Mouse (Mus musculus) WW6 (cell line): ENCODE measurements around the gene Bad.

ENCODE experiments used
- DNase-seq: peaks from one replicate; pipeline ENCODE4 v3.0.0-alpha.2; 2013; ENCODE audit warnings: low read depth, low spot score

The Bad gene

DNA sequence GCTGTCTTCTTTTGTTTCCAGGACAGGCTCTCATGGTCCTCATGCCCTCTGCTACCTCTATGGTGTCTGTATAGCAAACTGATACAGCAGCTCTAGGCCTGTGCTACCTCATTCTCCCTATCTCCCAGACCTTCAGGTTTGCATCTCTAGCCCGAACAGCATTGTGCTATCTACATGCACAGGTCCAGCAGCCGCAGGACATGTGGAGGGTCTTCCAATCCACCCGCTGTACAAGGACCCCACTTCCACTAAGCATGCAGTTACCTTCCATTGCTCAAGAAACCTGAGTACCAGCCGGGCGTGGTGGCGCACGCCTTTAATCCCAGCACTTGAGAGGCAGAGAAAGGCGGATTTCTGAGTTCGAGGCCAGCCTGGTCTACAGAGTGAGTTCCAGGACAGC lies 27.1 kb upstream of the Bad start:
- DNase-seq = no peak

DNA sequence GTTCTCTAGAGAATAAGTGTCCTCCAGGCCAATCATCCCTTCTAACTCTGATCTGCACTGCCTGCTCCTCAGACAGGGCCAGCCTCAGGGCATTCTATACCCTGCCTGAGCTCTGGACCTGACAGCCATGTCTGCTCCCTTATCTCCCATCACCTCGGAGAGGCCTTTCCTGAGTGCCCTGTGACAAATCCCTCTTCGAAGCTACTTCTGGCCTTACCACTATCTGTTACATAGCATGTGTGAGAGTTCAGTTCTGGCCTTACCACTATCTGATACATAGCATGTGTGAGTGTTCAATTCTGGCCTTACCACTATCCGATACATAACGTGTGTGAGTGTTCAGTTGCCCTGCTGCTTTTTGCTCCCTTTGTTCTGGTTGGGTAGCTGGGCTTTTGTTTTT lies 26.4 kb upstream of the Bad start:
- no peak for DNase-seq

DNA sequence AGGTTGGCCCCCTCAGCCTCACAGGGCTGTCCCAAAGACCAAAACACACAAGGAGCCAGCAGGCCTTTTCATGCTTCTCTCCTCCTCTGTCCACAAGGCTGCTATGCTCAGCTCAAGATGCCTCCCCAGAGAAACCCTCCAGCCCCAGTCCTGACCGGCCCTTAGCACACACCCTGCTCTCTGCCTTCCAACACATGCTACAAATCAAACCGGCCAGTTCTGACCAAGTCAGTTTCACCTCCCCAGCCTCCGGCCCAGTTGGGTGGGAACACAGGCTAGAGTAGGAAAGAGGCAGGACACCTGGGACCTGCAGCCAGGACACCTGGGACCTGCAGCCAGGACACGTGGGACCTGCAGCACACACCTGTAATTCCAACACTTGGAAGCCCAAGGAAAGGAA lies 25.2 kb upstream of the Bad start:
- no peak for DNase-seq

DNA sequence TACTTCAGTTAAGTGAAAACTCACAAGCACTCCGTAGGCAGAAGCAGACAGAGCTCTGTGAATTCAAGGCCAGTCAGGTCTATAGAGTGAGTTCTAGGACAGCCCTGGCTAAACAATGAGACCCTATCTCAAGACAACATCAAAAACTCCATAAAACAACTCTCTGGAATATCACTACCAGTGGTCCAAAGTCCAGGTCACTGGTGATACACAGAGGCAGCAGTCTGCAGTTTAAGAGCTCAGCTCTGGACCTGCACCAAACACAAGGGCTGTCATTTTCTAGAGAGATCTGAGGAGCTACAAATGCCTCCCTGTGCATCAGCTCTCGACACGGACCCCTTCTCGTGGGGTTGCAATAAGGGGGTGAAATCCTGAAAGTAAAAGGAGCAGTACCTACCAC lies 23.3 kb upstream of the Bad start:
- DNase-seq = no peak

DNA sequence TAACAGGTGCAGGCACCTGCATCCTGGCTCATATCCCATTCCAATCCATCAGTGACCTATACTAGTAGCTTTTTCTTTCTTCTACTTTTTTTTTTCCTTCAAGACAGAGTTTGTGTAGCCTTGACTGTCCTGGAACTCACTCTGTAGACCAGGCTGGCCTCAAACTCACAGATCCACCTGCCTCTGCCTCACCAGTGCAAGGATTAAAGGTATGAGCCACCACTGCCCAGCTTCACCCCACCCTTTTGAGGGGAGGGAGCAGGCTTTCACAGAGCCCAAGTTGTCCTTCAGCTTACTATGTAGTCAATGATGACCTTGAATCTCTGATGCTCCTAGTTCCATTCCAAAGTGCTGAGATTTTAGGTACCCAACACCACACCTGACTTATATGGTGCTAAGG lies 22.2 kb upstream of the Bad start:
- no peak for DNase-seq

DNA sequence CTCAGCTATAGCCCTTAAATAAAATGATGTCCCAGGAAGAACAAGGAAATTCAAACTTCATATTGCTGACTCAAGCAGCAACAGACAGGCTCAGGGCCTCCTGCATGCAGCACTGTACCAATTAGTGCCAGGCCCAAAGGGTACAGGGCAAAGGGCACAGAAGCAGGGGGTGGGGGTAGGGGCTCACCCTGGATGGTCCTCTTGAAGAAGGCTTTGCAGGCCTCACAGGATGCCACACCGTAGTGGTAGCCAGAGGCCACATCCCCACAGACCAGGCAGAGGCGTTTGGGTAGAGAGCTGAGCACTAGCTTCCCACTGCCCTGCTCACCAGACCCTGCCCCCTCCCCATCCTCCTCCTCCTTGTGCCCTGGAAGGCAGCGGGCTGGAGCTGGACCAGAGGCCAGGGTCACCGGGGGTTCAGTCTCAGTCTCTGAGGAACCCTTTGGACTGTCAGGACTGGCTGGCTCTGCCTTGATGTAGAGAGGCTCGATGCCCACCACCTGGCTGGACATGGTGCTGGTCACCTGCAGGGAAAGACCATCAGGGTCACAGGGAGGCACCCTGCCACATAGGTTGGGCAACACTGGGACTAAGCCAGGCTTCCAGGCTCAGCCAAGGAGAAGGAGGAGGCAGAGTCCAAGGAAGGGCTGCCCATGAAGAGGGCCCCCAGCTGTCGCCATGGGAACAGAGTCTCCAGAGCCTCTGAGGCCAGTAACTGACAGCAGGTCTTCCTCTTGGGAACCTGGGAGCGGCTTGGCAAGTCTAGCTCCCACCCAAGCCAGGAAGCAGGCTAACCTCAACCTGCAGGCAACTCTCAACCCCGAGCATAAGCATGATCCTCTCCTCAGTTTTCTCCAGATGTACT lies 21.6 kb upstream of the Bad start:
- DNase-seq = no peak

DNA sequence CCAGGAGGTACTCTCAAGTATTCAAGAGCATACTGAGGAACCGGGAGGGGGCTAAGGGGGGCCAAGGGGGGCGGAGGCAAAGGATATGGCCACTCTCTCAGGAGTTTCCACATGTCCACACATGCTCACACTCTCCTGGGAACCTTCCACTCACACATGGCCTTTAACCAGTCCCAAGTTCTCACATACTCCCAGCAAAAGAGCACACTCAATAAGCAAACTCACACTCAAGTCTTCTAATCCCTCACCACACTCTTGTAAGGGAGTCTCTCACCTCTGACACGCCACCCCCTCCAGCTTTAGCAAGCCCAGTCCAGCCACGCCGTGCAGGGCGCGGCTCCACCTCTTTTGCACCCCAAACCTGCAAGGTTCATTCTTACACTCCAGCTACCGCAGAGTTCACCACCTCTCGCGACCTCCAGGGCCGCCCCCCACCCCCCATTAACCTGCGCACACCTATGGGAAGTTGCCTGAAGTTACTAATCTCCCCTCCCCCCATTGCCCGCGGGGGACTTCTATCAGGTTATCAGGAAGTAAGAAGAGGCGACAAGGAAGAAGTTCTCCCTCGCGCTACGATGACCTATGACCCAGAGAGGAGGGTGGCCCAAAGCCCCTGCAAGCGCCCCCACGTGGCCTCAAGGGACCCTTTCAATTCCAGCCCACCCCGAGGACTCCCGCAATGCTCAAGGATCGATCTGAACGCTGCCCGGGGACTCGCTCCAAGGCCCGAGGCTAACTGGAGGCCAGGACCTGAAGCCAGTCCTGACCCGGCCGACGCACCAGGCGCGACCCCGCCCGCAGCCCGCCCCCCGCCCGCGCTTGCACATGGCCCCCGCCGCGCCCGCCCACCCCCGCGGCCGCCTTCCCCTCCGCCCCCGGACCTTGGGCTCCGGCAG lies 20.7 kb upstream of the Bad start:
- no peak for DNase-seq

DNA sequence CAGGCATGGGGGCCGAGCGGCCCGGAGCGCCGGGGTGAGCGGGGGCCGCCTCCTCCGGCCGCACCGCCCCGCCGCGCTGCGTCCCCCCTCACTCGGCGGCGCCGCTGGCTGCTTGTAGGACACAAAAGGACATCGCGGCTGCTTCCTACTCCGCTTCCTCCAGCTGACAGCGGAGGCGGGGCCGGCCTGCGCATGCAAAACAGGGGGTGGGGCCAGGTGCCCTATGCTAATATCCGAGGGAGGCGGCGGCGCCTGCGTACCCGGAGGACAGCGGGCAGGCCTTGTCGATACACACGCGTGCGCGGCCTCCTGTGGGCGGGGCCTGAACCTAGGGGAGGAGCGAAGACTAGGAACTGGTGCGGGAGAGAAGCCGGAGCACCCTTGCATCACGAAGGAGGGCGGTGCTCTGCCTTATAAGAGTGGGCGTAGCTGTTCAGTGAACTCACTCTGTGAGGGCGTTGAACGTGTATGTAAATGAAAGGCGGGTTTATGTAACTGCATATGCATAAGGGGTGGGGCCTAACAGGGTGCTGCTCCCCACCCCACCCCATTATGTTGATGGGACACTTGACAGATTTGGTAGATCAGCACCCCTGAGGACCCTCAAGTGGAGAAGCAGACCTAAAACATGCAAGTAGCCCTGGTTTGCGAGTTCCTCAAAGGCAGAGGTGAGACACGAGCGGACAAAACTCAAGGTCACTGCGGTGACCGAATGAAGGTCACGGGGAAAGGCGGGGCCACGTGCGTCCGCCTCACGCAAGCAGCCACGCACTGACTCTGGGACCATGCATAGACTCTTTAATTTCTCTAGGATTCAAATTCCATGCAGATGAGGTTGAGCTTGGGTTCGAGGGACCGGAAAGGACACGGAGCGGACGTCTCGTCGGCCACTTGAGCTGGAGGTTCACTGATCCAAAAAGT lies 19.8 kb upstream of the Bad start, which contains the start of gene Esrra:
Esrra (minus strand) TSS at position 167 of the 921 bp plus-strand sequence.
- peak; percentile 100 for DNase-seq

DNA sequence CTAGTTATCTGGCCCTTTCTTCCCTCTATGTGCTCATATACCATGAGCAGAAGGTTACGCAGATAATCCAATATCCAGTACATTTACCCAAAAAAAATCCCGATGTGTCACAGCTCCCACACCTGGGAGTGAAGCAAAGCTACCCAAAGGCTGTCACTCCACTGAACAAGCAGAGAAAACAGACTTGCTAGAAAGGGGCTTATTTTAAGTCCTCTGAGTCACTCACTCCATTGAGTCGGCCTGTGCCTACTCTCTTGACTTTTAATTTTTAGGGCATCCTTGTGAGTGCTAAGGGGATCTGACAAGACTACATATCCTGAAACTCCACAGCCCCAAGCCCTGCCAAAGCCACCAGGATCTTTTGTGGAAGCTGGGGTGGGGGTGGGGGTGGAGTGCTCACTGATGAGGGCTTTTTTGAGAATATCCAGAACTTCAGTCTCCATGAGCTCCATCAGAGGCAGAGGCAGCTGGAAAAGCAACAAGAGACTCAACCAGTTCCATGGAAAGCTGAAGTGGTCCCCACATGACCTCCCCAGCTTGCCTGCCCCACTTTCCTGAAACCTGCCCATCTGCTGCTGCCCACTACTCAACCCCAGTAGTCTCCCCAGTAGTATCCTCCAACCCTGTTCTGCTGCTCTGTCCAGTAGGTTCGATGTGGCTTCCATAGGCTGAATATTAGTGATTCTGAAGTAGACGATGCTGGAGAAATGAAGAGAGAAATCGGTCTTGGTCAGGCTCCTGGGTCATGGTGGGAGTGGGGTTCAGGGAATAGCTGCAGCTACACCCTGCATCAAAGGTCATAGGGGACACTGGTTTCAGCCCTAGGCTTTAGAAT lies 18.5 kb upstream of the Bad start:
- DNase-seq = no peak

DNA sequence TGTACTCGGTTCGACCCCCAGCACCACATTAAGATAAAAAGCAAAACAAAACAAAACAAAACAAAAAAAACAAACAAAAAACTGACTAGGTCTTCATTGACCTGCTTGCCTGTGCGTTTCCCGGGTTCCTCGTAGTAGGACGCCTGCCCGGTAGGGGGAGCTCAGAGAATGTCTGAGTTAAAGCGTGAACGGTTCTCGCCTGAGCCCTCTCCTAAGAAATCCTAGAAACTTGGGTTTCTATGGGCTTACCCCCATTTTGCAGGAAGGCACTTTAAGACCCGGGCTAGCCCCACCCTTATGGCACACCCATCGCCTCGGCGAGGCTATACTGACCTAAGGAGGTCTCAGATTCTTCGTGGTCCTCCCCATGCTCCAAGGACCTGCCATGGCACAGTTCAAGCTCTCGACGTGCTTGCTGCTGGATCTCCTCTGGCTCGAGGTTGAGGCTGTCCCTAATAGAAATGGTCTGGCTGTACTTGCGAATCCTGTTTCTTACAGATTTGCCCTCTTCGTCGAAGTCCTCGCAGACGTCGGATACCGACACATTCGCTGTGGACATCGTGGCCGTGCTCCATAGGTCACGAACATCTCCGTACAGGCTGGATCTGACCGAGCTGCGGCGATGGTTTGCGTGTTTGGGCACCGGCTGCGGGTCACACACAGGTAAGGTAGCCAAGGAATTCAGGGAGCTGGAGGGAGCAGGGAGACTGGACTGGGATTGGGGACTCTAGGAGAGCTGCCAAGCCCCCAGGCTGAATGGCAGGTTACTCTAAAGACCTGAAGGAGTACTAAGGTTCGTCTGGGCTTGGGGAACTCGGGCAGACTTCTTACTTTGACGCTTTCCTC lies 17.0 kb upstream of the Bad start:
- no peak for DNase-seq

DNA sequence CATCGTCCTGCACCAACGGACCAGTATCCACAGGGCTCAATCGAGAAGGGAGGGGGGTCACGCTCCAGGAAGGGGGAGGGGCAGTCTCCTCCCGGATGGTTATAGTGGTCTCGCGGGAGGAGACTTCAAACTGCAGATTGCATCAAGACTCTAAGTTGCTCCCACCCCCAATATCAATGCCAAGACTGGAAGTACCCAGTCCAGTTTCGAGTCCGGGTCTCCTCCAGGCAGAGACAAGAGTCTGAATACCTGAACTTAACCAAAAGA lies 16.4 kb upstream of the Bad start, which contains the start of gene Catsperz:
Catsperz (minus strand) TSS at position 74 of the 267 bp plus-strand sequence.
- DNase-seq = no peak

DNA sequence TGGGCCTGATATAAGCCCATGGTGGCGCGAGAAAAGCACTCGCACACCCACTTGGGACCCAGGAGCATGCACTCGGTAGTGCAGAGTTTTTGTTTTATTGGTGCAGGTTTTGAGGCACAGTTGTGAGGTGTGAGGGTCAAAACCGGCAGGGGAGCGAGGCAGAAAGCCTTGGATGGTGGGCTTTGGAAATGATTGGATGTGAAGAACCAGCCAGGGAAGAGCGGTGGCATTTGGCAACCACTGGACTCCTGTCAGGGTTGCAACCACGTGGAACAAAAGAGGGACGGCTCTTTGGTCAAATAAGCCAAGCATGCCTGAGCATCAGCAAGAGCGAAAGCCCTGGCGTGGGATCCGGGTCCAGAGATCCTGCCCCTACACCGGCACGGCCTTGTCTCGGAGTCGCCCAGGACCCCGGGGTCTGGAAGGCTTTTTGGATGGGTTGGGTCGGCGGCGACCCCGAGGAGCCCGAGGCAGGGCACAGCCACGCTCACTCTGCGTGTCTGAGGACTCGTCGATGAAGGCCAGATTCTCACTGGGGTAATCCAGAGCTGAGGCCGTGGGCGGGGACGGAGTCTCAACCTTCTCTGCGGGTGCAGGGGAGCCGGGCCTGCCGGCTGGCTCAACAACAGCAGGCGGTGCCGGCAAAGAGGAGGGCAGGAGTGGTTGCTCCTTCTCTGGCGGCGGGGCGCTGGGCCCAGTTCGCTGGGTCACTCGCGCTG lies 15.9 kb upstream of the Bad start:
- no peak for DNase-seq

DNA sequence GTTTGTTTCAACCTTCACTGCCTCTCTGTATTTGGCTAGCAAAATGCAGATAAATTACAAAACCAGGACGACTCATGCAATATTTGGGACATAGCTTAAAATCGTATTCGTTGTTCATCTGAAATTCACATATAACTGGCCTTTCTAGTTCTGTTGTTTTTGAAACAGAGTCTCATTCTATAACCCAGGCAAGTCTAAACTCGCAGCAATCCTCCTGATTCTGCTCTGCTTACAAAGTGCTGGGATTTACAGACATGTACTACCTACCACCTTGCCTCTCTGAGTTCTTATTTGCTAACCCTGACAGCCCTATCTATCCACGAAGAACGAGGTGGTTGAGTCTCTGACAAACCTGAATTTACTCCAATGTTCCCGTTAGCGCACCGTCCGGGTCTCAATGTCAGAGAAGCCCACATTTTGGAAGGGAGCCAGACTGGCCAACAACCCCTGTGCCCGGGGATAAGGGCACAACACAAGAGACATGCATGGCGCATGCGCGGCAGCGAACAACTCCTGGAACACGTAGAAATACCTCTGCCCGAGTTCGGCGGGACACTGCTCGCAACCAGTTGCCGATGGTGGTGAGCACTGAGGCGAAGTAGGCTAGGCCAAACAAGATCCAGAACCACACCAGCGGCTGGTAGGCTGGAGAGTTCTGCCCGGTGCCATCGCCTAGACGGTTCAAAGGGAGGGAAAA lies 15.0 kb upstream of the Bad start:
- DNase-seq = no peak

DNA sequence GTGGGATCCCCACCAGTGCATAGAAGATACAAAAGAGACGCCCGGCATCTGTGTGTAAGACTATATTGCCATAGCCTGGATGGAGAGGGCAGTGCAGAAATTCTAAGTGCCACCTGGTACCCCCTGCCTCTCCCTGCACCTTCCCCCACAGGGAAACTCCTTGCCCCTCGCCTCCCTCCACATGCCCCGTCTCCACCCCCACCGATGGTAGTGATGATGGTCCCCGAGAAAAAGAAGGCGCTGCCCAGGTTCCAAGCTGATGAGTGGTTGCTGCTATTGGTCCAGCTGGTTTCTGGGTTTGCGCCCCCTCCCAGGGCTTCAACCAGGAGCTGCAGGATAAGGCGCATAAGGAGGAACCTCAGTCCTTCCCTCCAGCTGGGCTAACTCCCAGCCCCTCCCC lies 13.6 kb upstream of the Bad start:
- no peak for DNase-seq

DNA sequence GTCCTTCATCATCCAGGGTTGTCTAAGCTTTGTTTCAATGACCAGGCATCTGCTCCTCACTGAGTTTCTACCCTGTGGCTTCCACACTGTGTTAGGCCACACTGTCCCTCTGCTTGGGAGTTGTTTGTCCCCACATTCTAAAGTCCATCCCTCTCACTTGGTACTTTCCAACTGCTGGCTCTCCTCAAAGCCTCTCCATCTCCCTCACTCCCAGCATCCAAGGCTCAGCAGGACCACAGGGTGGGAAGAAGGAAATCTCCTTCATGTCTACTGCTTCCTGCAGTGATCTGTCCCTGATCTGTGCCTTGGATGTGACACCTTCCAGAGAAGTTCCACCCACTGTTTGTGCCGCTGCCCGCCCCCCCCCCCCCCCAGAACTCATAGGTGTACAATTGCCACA lies 10.7 kb upstream of the Bad start:
- no peak for DNase-seq

DNA sequence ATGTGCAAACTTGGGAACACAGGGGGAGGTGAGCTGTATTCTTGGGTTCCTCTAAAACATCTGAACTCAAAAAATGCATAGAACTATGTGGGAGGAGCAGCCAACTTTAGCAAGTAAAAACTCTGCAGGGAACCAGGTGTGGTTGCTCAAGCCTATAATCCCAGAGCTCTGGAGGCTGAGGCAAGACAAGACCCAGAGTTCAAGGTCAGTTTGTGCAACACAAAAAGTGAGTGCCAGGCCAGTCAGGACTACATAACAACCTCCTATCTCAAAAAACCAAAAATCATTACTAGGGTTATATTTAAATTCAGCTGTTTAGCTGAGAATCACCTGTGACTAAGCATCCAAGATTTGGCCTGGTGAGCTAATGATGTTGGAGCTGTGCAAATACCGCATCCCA lies 9.6 kb upstream of the Bad start:
- no peak for DNase-seq

DNA sequence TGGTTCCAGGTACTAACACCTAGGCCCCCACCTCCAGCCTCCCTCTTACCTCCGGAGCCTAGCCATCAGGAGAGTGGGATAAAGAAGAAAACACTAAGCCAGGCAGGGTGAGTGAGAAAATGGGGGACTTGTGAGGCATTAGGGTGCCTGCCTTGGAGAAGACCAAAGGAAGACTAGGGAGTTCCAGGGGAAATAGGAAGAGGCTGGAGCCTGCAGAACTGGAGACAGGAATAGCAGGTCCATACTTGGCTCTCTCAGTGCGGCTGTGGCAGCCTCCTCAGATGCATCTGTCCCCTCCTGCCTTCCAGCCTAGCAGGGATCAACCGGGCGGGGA lies 8.6 kb upstream of the Bad start:
- no peak for DNase-seq

DNA sequence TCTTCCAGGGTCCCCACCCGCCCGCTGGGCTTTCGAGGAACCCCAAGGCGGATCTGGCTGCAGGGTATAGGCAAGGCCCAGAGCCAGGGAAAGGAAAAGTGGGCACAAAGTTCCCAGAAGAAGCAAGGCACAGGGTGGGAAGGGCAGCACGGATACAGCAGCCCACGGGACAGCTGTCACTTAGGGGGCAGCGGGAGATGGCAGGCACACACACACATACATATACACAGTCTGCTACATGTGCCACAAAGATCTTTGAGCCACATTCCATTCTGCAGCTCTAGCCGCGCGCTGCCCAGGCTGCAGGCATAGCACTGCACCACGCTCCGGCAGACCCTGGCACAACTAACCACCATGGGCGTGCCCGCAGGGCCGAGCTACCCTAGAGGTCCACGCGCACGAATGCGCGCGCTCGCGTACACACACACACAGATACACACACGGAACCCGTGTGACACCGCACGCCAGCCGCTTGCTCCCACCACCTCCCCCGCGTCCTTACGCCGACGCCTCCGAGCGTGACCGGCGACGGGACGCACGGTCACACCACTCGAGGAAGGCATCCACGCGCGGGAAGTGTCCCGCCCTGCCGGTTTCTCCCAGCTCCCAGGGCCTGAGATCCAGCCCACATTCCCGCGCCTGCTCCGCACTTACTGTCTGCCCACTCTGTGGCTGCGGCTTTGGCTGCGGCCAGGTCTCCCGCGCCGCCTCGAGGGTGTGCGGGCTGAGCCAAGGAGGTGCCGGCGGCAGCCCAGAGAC lies 8.0 kb upstream of the Bad start:
- no peak for DNase-seq
